Mouse (Mus musculus) NIH3T3 (cell line): ENCODE results near the gene Iqcn.
A peak's percentile ranks its signal among the peaks of the same experiment; 100 is the strongest.

Experiments
- DNase-seq: peaks from one replicate; pipeline ENCODE4 v3.0.0-alpha.2; 2012; ENCODE audit warnings: low read depth

Gene Iqcn

GRCm38 (mm10) chr8:70703287-70703686 lies at the start of gene Iqcn:
TSS of gene Iqcn (plus strand) at chr8:70703457.
- no peak for DNase-seq

- DNase-seq: no peak
These were observed 49.1 kb upstream of the Iqcn start for GRCm38 (mm10) chr8:70654121-70654520.

- DNase-seq: no peak
These were observed 47.8 kb upstream of the Iqcn start for GRCm38 (mm10) chr8:70655469-70655868.

GRCm38 (mm10) chr8:70656193-70656790 lies 47.0 kb upstream of the Iqcn start:
- DNase-seq: no peak

- DNase-seq: no peak
These were observed 46.0 kb upstream of the Iqcn start for GRCm38 (mm10) chr8:70657214-70657613.

- no peak for DNase-seq
These were observed 45.5 kb upstream of the Iqcn start for GRCm38 (mm10) chr8:70657739-70658138.

GRCm38 (mm10) chr8:70658897-70659603 lies 44.2 kb upstream of the Iqcn start:
- DNase-seq: no peak

DNA sequence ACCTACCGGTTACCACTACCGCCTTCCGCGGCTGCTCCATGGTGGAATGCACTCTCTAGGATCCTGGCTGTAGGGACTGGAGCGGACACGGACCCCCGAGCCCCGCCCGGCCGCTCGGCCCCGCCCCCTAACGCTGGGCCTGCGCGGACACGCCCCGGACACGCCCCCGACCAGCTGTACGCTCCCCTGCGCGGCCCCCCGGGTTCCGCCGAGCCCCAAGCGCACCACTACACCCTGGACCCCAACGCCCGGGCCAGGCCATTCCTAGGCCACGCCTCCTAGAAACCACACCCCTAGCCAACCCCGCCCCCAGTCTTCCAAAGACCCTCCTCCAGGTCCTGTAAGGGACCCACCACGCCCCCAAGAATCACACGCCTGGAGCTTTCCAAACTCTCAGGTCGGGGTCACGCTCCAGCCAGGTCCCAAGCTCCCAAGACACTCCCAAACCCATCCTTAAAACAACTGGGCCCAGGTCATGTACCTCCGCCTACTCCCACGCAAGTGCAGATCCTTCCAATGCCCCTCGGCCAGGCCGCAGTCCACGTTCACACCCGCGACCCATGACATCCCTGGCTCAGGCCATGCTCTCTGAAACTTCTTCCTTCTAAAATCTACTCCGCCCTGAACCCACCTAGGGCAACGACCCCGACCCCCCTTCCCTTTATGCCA lies 43.5 kb upstream of the Iqcn start:
- peak; percentile 96 for DNase-seq

DNA sequence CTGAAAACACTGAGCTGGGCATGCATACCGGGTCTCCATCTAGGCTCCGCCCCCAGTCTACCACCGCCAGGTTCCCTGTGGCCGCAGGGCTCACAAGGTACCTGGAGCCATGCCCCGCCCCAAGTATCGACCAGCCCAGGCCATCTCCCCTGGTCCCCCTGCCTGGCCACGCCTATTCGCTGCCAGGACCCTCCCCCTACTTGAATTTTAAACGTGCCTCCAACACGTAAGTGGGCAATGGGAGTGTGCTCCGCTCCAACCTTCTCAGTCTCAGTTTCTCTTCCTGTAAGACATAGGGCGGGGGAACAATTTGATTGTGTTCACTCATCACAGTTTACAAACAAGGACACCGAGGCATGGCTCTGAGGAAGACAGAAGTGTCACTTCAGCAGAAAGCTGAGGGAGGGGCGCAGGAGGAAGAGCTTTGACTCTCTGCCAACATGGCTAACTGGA lies 43.0 kb upstream of the Iqcn start, which contains the start of gene Pgpep1:
Gene Pgpep1, minus strand, starts transcription at position 116 of the 453 bp plus-strand sequence.
- DNase-seq: no peak

DNA sequence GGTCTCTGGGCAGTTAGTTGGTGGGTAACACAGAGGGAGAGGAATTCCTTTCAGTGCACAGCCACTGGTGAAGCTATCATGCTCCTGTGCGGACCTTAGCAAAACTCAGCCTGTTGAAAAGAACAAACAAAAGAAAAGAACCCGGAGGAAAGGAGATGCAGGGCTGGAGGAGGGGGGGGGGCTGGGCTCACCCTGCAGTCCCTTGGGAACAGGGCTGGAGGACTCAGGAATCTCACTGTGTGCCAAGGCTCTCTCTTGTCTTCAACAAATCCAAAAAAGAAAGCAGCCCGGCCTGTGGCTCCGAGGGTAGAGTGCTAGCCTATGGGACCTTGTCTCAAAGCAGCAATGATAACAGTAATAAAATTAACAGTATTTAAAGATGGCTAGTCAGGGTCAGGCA lies 39.6 kb upstream of the Iqcn start:
- peak; percentile 58 for DNase-seq

- DNase-seq: no peak
These were observed 38.6 kb upstream of the Iqcn start for GRCm38 (mm10) chr8:70664631-70665030.

DNA sequence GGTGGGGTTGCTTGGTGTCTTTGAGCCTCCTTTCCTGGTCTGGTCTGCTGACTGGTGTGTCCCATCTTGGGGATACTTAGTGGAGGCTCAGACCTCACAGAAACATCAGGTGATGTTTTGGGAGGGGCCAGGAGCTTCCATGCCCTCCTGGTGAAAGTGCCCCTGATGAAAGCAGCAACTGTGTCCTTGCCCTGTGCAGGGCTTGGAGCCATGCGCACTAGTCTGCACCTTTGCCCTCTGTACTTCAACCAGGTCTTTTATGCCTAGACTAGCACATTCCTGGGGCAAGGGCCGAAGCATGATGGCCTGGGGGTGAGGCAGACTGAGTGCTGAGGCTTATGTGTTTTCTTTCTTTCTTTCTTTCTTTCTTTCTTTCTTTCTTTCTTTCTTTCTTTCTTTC lies 37.7 kb upstream of the Iqcn start:
- DNase-seq: no peak

DNA sequence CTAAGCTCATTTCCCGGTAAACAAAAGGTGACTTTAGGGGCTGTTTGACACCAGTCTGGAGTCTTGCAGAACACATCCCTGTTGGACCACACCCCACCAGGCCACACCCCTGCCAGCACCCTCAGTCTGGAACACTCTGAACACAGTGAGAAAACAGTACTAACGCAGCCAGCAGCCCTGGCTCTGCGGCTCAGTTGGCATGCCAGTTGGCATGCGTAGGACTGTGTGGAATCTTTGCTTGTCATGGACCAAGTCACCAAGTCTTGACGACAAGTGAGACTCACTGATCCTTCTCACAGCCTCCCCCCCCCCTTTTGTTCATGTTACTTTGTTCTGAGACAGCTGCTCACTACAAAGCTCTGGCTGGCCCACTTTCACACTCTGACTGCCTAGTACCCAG lies 36.2 kb upstream of the Iqcn start:
- no peak for DNase-seq

- DNase-seq: peak; percentile 57
These were observed 31.5 kb upstream of the Iqcn start for GRCm38 (mm10) chr8:70671615-70672324.

DNA sequence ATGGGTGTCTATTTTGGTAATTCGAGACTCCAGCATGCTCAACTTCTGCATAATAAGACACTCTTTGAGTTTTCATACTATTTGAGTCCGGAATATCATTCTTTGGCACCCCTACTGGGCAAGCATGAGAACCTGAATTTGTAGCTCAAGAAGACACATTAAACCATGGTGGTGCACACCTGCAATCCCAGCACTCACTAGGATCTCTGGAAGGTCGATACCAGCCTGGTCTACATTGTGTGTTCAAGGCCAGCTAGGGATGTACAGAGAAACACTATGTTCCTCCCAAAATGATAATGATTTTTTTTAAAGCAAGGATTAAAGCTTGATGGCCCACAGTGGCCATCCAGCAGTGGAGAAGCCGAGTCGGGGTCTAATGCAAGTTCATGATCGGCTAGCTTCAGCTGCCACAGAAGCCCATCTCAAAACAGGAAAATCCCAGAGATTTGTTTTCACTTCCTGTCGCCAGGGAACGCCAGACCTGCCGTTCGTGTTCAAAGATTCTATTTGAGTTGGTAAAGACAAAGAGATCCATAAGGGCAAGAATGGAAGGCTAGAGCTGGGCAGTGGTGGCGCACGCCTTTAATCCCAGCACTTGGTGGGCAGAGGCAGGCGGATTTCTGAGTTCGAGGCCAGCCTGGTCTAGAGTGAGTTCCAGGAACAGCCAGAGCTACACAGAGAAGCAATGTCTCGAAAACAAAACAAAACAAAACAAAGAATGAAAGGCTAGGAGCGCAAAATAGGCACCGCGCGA lies 30.8 kb upstream of the Iqcn start:
- DNase-seq: peak; percentile 52

GRCm38 (mm10) chr8:70673079-70673856 lies 30.0 kb upstream of the Iqcn start, which contains the start of gene Lsm4:
TSS of gene Lsm4 (plus strand) at chr8:70673248.
- peak; percentile 99 for DNase-seq

DNA sequence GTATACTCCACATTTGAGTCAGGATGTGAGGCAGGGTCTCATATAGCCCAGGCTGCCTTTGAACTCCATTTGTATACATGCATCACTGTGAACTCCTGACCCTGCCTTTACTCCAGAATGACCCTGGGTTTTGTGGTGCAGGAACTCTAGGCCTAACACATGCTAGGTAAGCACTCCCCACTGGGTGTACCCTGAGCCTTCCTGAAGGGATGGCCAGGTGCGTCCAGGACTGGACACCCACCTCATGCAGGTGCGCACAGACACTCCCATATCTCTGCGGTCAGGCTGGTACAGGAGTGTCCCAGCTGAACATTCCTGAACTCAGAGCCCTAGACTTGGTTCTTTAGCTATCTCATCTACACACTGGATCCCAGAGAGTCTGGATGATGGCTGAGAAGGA lies 29.1 kb upstream of the Iqcn start:
- DNase-seq: no peak

- DNase-seq: no peak
These were observed 28.5 kb upstream of the Iqcn start for GRCm38 (mm10) chr8:70674716-70675115.

DNA sequence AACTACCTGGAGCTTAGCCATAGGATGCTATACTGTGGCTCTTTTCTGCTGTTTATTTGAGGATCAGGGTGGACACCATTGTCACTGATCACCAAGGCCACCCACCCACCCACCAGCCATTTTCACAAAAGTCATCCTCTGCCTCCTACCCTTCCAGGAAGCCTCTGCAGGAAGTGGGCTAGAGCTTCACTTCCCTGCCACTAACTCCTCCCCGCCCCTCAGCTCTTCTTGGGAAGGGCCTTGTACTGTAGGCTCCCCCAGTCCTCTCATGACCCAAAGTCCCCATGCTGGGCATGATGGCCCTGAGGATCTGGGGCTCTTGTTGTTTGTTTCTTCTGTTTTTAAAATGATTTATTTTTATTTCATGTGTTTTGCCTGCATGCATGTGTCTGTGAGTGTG lies 27.9 kb upstream of the Iqcn start:
- DNase-seq: no peak

GRCm38 (mm10) chr8:70677451-70678080 lies 25.7 kb upstream of the Iqcn start:
- DNase-seq: no peak
